Mouse (Mus musculus): Measurements from ENCODE around the gene Gstm1. TPM values are rescaled to one million over a fixed set of nuclear protein-coding genes. Genes with fewer than 3 reads are reported as not detected.

Gstm1 gene
- 177 and 224 TPM in 2 replicates for polyA plus RNA-seq (2015; fragmentation: Nextera tagmentation; extraction: Ambion mirVana)

GRCm38 (mm10) chr3:108017473-108018189 is at the start of gene Gstm1:
Gene Gstm1 (minus strand): TSS chr3:108017973.
- Histone ChIP-seq H3K4me3 (replicated peaks; ENCODE audit: low read depth, low read length) (peak within 1 kb of the TSS; percentile 36), H3K27me3 (ENCODE audit: insufficient read depth, low read length) (no peaks in the 10 kb centered on the region), H3K4me2 (ENCODE audit: low read length) (peak within 1 kb of the TSS; percentile 64), H3K27ac (peak within 1 kb of the TSS; percentile 94), H3K9me3 (replicated peaks; ENCODE audit: low read length) (no peaks in the 10 kb centered on the region), H3K36me3 (ENCODE audit: insufficient read depth, low read length) (no peaks in the 10 kb centered on the region), H3K9ac (ENCODE audit: low read depth, low read length) (peak within 1 kb of the TSS; percentile 60), H3K4me1 (replicated peaks; ENCODE audit: insufficient read depth, low read length) (peaks cover 17% of the 10 kb centered on the region)
- ATAC-seq (replicated peaks; ENCODE audit: low FRiP score, low read depth): peak; percentile 99
- TF ChIP-seq CTCF (IDR thresholded peaks at IDR 0.05; ENCODE audit: low read depth): peak; percentile 96
- peak; percentile 100 for DNase-seq (ENCODE audit: low spot score)
- under 1% methylated on average over 31 of the region's 31 CpGs for WGBS

GRCm38 (mm10) chr3:108067370-108067934 is 49.7 kb upstream of the Gstm1 start:
- 28% methylated on average over 6 of the region's 6 CpGs for WGBS
- Histone ChIP-seq H3K9ac (ENCODE audit: low read depth, low read length) (no peak overlapping the region), H3K9me3 (replicated peaks; ENCODE audit: low read length) (no peaks in the 10 kb centered on the region), H3K4me2 (ENCODE audit: low read length) (no peak overlapping the region), H3K4me3 (replicated peaks; ENCODE audit: low read depth, low read length) (no peak overlapping the region), H3K36me3 (ENCODE audit: insufficient read depth, low read length) (no peaks in the 10 kb centered on the region), H3K27ac (no peak overlapping the region), H3K4me1 (replicated peaks; ENCODE audit: insufficient read depth, low read length) (no peaks in the 10 kb centered on the region; the same call in 1 of the 2 replicates), H3K27me3 (ENCODE audit: insufficient read depth, low read length) (no peaks in the 10 kb centered on the region)
- ATAC-seq (replicated peaks; ENCODE audit: low FRiP score, low read depth) (peak; percentile 52), DNase-seq (ENCODE audit: low spot score) (peak; percentile 35)
- no peak for TF ChIP-seq CTCF (IDR thresholded peaks at IDR 0.05; ENCODE audit: low read depth)

- H3K9me3 ChIP-seq (replicated peaks; ENCODE audit: low read length): no peaks in the 10 kb centered on the region
- H3K4me3 ChIP-seq (replicated peaks; ENCODE audit: low read depth, low read length): no peak overlapping the region
- no peak overlapping the region for H3K27ac ChIP-seq
- H3K27me3 ChIP-seq (ENCODE audit: insufficient read depth, low read length): no peaks in the 10 kb centered on the region
- H3K36me3 ChIP-seq (ENCODE audit: insufficient read depth, low read length): no peaks in the 10 kb centered on the region
- H3K4me1 ChIP-seq (replicated peaks; ENCODE audit: insufficient read depth, low read length): no peaks in the 10 kb centered on the region; the same call in 1 of the 2 replicates
- ATAC-seq (replicated peaks; ENCODE audit: low FRiP score, low read depth) (no peak), DNase-seq (ENCODE audit: low spot score) (no peak)
- TF ChIP-seq CTCF (IDR thresholded peaks at IDR 0.05; ENCODE audit: low read depth): no peak
- 82% methylated on average over 9 of the region's 9 CpGs for WGBS
- no peak overlapping the region for H3K4me2 ChIP-seq (ENCODE audit: low read length)
- H3K9ac ChIP-seq (ENCODE audit: low read depth, low read length): no peak overlapping the region
These were observed 47.8 kb upstream of the Gstm1 start for GRCm38 (mm10) chr3:108065551-108065950.

GRCm38 (mm10) chr3:108064672-108065071 is 46.9 kb upstream of the Gstm1 start:
- Histone ChIP-seq H3K4me2 (ENCODE audit: low read length) (no peak overlapping the region), H3K27me3 (ENCODE audit: insufficient read depth, low read length) (no peaks in the 10 kb centered on the region), H3K9me3 (replicated peaks; ENCODE audit: low read length) (no peaks in the 10 kb centered on the region), H3K9ac (ENCODE audit: low read depth, low read length) (no peak overlapping the region), H3K4me1 (replicated peaks; ENCODE audit: insufficient read depth, low read length) (no peaks in the 10 kb centered on the region; the same call in 1 of the 2 replicates), H3K36me3 (ENCODE audit: insufficient read depth, low read length) (no peaks in the 10 kb centered on the region), H3K27ac (no peak overlapping the region), H3K4me3 (replicated peaks; ENCODE audit: low read depth, low read length) (no peak overlapping the region)
- 58% methylated on average over 4 of the region's 4 CpGs for WGBS
- no peak for TF ChIP-seq CTCF (IDR thresholded peaks at IDR 0.05; ENCODE audit: low read depth)
- ATAC-seq (replicated peaks; ENCODE audit: low FRiP score, low read depth): no peak
- DNase-seq (ENCODE audit: low spot score): no peak

- WGBS: 78% methylated on average over 8 of the region's 8 CpGs
- Histone ChIP-seq H3K4me2 (ENCODE audit: low read length) (no peak overlapping the region), H3K27ac (no peak overlapping the region), H3K27me3 (ENCODE audit: insufficient read depth, low read length) (no peaks in the 10 kb centered on the region), H3K4me3 (replicated peaks; ENCODE audit: low read depth, low read length) (no peak overlapping the region), H3K9me3 (replicated peaks; ENCODE audit: low read length) (no peaks in the 10 kb centered on the region), H3K9ac (ENCODE audit: low read depth, low read length) (no peak overlapping the region), H3K4me1 (replicated peaks; ENCODE audit: insufficient read depth, low read length) (no peaks in the 10 kb centered on the region), H3K36me3 (ENCODE audit: insufficient read depth, low read length) (no peaks in the 10 kb centered on the region)
- no peak for ATAC-seq (replicated peaks; ENCODE audit: low FRiP score, low read depth)
- no peak for TF ChIP-seq CTCF (IDR thresholded peaks at IDR 0.05; ENCODE audit: low read depth)
- no peak for DNase-seq (ENCODE audit: low spot score)
These were observed 44.9 kb upstream of the Gstm1 start for GRCm38 (mm10) chr3:108062648-108063047.

- peak overlapping the region; percentile 44 for H3K4me2 ChIP-seq (ENCODE audit: low read length)
- DNase-seq (ENCODE audit: low spot score) (peak; percentile 88), ATAC-seq (replicated peaks; ENCODE audit: low FRiP score, low read depth) (no peak)
- no peaks in the 10 kb centered on the region for H3K36me3 ChIP-seq (ENCODE audit: insufficient read depth, low read length)
- 13% methylated on average over 7 of the region's 7 CpGs for WGBS
- H3K27me3 ChIP-seq (ENCODE audit: insufficient read depth, low read length): no peaks in the 10 kb centered on the region
- no peak overlapping the region for H3K27ac ChIP-seq
- H3K9me3 ChIP-seq (replicated peaks; ENCODE audit: low read length): no peaks in the 10 kb centered on the region
- H3K4me3 ChIP-seq (replicated peaks; ENCODE audit: low read depth, low read length): no peak overlapping the region
- peak; percentile 86 for TF ChIP-seq CTCF (IDR thresholded peaks at IDR 0.05; ENCODE audit: low read depth)
- no peaks in the 10 kb centered on the region for H3K4me1 ChIP-seq (replicated peaks; ENCODE audit: insufficient read depth, low read length)
- no peak overlapping the region for H3K9ac ChIP-seq (ENCODE audit: low read depth, low read length)
These were observed 43.6 kb upstream of the Gstm1 start for GRCm38 (mm10) chr3:108061420-108061819.

Measured in kidney, postnatal 0 days (tissue).